Mouse (Mus musculus) spleen, postnatal 10 days (tissue): ENCODE measurements around the gene Ywhae.

ENCODE experiments used
- DNase-seq, 2 experiments: peaks; one replicate each; pipeline ENCODE4 v3.0.0; 2021 to 2022; ENCODE audit warnings: low spot score in 2 of 2

Ywhae gene

GRCm38 (mm10) chr11:75737806-75738476, 5.3 kb downstream of the Ywhae start:
- DNase-seq = no peak

GRCm38 (mm10) chr11:75738477-75738821, 5.8 kb downstream of the Ywhae start:
- no peak for DNase-seq

GRCm38 (mm10) chr11:75740204-75740603, 7.5 kb downstream of the Ywhae start:
- DNase-seq = no peak

GRCm38 (mm10) chr11:75741615-75742014, 8.9 kb downstream of the Ywhae start:
- no peak for DNase-seq

GRCm38 (mm10) chr11:75744761-75745160, 12.1 kb downstream of the Ywhae start:
- no peak for DNase-seq

- DNase-seq = no peak
Observed at GRCm38 (mm10) chr11:75750537-75750936, 17.9 kb downstream of the Ywhae start.

GRCm38 (mm10) chr11:75751082-75751481, 18.4 kb downstream of the Ywhae start:
- DNase-seq = no peak

GRCm38 (mm10) chr11:75756687-75757086, 24.0 kb downstream of the Ywhae start:
- DNase-seq = no peak

GRCm38 (mm10) chr11:75758553-75758952, 25.9 kb downstream of the Ywhae start:
- DNase-seq = no peak

GRCm38 (mm10) chr11:75760785-75761184, 28.1 kb downstream of the Ywhae start:
- no peak for DNase-seq

GRCm38 (mm10) chr11:75762708-75763107, 30.0 kb downstream of the Ywhae start:
- DNase-seq = no peak

- DNase-seq = no peak
Observed at GRCm38 (mm10) chr11:75764521-75765023, 31.9 kb downstream of the Ywhae start.

- DNase-seq = no peak
Observed at GRCm38 (mm10) chr11:75765161-75765560, 32.5 kb downstream of the Ywhae start.

- DNase-seq = no peak
Observed at GRCm38 (mm10) chr11:75767014-75767413, 34.3 kb downstream of the Ywhae start.

- no peak for DNase-seq
Observed at GRCm38 (mm10) chr11:75768091-75768989, 35.7 kb downstream of the Ywhae start.

GRCm38 (mm10) chr11:75769206-75769605, 36.5 kb downstream of the Ywhae start:
- DNase-seq = peak; percentile 72 to 89

GRCm38 (mm10) chr11:75772562-75772961, 39.9 kb downstream of the Ywhae start:
- no peak for DNase-seq

GRCm38 (mm10) chr11:75775919-75776318, 43.2 kb downstream of the Ywhae start:
- no peak for DNase-seq

- peak in 1 of 2 experiments; percentile 69 for DNase-seq
Observed at GRCm38 (mm10) chr11:75781919-75782318, 49.2 kb downstream of the Ywhae start.

- DNase-seq = no peak
Observed at GRCm38 (mm10) chr11:75783799-75784198, 51.1 kb downstream of the Ywhae start.

GRCm38 (mm10) chr11:75785897-75786296, 53.2 kb downstream of the Ywhae start:
- DNase-seq = no peak

GRCm38 (mm10) chr11:75792535-75792934, 59.9 kb downstream of the Ywhae start:
- no peak for DNase-seq

- DNase-seq = no peak
Observed at GRCm38 (mm10) chr11:75793351-75793750, 60.7 kb downstream of the Ywhae start.
